Mouse (Mus musculus): ENCODE data around the gene Slc46a3.

Gene Slc46a3

GRCm38 (mm10) chr5:147895436-147896198, 1.0 kb upstream of the Slc46a3 start:
- no peak for DNase-seq (ENCODE audit: extremely low spot score, low read depth, low spot score)

GRCm38 (mm10) chr5:147893766-147894454, 705 bp downstream of the Slc46a3 start:
- DNase-seq (ENCODE audit: extremely low spot score, low read depth, low spot score), result no peak

DNA sequence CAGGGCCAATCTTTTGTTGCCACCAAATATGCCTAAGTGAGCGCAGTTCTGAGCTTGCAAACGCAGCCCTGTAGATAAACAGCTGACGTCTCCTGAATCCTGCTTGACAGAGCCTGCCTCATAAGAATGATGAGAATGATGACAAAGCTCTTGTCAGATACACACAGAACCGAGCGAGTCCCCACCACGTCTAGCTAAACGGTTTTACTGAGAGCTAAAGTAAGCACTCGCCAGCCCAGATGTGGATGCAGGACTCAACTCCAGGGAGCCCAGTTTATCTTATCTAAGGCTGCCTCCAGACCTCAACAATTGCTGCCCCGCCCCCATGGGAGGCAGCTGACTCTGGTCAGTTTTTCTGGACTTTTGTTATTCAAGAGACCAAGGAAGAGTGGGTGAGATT, 1.5 kb downstream of the Slc46a3 start:
- DNase-seq (ENCODE audit: extremely low spot score, low read depth, low spot score), result no peak

- DNase-seq (ENCODE audit: extremely low spot score, low read depth, low spot score), result no peak
Measured at GRCm38 (mm10) chr5:147892735-147893134, 1.9 kb downstream of the Slc46a3 start.

GRCm38 (mm10) chr5:147888313-147889297, 6.0 kb downstream of the Slc46a3 start:
- DNase-seq (ENCODE audit: extremely low spot score, low read depth, low spot score), result no peak

DNA sequence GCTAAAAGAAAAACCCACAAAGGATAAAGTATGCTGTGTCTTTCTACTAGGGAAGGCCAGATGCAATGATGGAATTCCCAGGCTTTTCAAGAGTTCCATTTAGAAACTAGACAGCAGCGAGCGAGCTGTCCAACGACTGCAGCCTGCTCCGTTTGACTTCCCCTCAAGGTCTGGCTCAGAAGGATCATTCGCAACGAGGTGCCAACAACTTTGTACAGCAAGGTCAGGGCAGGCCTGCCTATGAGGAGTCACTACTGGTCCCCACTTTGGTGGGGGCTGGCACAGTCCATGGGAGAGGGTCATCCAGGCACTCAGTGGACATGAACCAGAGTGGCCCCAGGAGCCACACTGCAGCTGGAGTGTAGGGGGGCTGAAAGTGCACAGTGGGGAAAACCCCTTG, 11.0 kb downstream of the Slc46a3 start:
- DNase-seq (ENCODE audit: extremely low spot score, low read depth, low spot score), result no peak

- no peak for DNase-seq (ENCODE audit: extremely low spot score, low read depth, low spot score)
Measured at GRCm38 (mm10) chr5:147879971-147880682, 14.5 kb downstream of the Slc46a3 start.

GRCm38 (mm10) chr5:147877520-147877919, 17.1 kb downstream of the Slc46a3 start:
- no peak for DNase-seq (ENCODE audit: extremely low spot score, low read depth, low spot score)

- DNase-seq (ENCODE audit: extremely low spot score, low read depth, low spot score), result no peak
Measured at GRCm38 (mm10) chr5:147875210-147875609, 19.4 kb downstream of the Slc46a3 start.

- no peak for DNase-seq (ENCODE audit: extremely low spot score, low read depth, low spot score)
Measured at GRCm38 (mm10) chr5:147874491-147875065, 20.0 kb downstream of the Slc46a3 start.

DNA sequence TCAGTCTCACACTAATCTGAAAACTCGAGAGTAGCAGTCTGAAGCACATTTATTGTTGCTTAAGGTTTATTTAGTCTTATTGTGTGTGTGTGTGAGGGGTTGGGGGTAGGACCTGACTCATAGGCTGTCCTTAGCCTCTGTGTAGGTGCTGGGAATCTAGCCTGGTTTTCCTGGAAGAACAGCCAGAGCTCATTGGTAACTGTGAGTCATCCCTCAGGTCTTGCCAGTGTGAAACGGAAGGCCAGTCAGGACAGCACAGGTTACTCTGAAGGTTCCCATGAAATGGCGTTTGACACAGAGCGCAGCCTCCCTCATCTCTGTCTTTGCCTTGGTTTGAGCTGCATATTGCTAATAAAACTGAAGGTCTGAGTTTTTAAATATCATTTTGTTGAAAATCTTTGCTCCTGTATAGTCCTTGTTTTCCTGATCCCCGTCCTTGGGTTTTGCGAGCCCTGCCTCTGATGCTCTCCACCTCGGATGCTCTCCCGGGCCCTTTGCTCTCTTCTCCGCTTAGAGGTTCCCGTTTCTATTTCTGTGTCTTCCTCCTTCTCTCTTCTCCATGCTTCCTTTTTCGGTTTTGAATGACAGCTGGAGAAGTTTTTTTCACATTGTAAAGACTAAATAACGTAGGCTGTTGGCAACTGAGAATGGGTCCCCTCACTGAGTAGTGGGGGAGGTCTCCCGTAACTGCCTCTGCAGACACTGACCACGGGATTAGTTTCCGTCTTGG, 23.4 kb downstream of the Slc46a3 start:
- DNase-seq (ENCODE audit: extremely low spot score, low read depth, low spot score), result no peak

- no peak for DNase-seq (ENCODE audit: extremely low spot score, low read depth, low spot score)
Measured at GRCm38 (mm10) chr5:147870296-147870695, 24.3 kb downstream of the Slc46a3 start.

DNA sequence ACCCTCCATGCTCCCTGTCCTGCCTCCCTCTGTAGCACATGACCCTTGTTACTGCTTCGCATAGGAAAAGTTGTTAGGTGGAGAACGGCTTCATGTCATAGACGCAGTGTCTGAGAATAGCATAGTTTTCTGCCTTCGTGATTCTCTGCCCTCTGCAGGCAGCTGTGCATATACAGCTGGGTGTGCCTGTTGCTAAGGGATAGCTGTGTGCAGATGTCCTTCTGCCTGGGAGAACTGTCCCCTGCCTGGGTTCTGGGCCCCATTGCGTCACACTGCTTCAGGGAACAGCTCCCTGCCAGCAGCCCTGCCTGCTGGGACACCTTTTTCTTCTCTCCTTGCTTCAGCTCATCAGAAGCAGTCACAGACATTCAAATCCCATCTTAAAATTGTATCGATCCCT, 25.0 kb downstream of the Slc46a3 start:
- no peak for DNase-seq (ENCODE audit: extremely low spot score, low read depth, low spot score)

DNA sequence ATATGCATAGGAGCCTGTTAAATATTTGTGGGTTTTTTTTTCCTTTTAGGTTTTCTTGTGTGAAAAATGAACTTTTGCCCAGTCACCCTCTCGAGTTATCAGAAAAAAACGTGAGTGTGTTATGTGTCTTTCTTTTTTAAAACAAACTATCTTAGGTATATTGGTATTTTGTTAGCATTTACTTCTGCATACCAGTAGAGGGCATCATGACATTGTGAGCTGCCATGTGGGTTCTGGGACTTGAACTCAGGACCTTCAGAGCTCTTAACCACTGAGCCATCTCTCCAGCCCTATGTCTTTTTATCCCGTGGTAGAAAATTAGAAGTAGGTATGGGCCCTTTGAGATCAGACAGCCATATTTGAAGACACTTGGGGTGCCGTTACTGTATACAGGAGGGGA, 25.9 kb downstream of the Slc46a3 start:
- DNase-seq (ENCODE audit: extremely low spot score, low read depth, low spot score), result no peak

GRCm38 (mm10) chr5:147860449-147861261, 34.0 kb downstream of the Slc46a3 start, which contains the start of gene Pomp:
Gene Pomp (plus strand): TSS chr5:147860461.
- peak; percentile 42 for DNase-seq (ENCODE audit: extremely low spot score, low read depth, low spot score)

- no peak for DNase-seq (ENCODE audit: extremely low spot score, low read depth, low spot score)
Measured at GRCm38 (mm10) chr5:147860076-147860448, 34.6 kb downstream of the Slc46a3 start.

GRCm38 (mm10) chr5:147850194-147850593, 44.4 kb downstream of the Slc46a3 start:
- DNase-seq (ENCODE audit: extremely low spot score, low read depth, low spot score), result no peak

DNA sequence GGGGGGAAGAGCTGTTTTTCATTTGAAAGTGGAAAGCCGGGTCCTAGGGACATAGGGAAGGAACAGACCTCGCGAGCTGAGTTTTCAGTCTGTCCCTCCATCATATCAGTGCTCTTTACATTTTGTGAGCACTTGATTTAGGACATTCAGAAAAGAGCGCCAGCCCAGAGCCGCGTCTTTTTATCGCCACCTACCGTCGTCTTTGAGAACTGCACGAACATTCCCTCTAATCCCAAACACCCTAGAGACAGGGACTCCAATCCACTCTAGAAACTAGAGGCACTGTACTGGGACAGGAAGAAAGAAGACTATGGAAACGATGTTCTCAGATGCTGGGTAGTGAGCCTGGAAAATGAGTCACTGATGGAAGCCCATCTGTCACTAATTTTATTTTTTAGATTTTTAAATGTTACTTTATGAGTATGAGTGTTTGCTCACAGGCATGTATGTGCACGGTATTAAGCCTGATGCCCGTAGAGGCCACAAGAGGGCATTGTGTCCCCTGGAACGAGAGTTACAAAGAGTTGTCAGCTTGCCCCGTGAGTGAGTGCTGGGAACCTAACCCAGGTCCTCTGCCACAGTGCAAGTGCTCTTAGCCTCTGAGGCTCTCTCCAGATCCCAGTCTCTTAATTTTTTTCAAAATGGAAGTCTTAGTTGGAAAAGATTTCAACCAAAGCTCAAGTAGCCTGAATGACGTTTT, 46.3 kb downstream of the Slc46a3 start:
- DNase-seq (ENCODE audit: extremely low spot score, low read depth, low spot score), result peak; percentile 46
